Mouse (Mus musculus) layer of hippocampus, adult 8-10 months (tissue): ENCODE data around the gene Prpf39. TPM values are rescaled to one million over a fixed set of nuclear protein-coding genes. Genes with fewer than 3 reads are reported as not detected.

Source experiments
- total RNA-seq, 4 experiments: library from RNA; stranded (reverse); gene quantifications; 2 replicates each; pipeline ENCODE4 v1.2.4; 2022

Gene Prpf39
- total RNA-seq, 4 experiments from 2014 or later, result 39.2 to 56.3 (median 48.3) TPM

Other genes starting within 250 kb of the Prpf39 start
- gene Gm527, start 118.4 kb upstream of the Prpf39 start, total RNA-seq, result 10 to 100 TPM in 3 of 4 experiments, 1 to 10 TPM in 1; 9.4 to 19.4 (median 13.2) TPM
- 10 to 100 TPM; 20.0 to 24.8 (median 22.9) TPM for gene Klhl28, start 70.8 kb upstream of the Prpf39 start, total RNA-seq
- 10 to 100 TPM; 45.9 to 58.8 (median 52.1) TPM for gene Togaram1, start 70.5 kb upstream of the Prpf39 start, total RNA-seq
- gene Fkbp3, start 37.7 kb downstream of the Prpf39 start, total RNA-seq, result 100 to 1,000 TPM; 137 to 180 (median 153) TPM
- gene Fancm, start 39.3 kb downstream of the Prpf39 start, total RNA-seq, result 10 to 100 TPM; 11.2 to 16.1 (median 14.8) TPM
- gene Mis18bp1, start 136.3 kb downstream of the Prpf39 start, total RNA-seq, result under 1 TPM in 3 of 4 experiments, not detected in 1; 0.23 to 0.62 (median 0.31) TPM
- gene Wdr20rt, start 189.2 kb downstream of the Prpf39 start, total RNA-seq, result under 1 TPM in 2 of 4 experiments, not detected in 2; 0.19 to 0.27 TPM